Mouse (Mus musculus) C2C12 (cell line): ENCODE results near the gene Morn3.

Experiments used
- CTCF ChIP-seq: IDR thresholded peaks from one replicate; pipeline ENCODE4 v1.5.1; 2011; ENCODE audit not compliant: control insufficient read depth, insufficient read depth, insufficient read length
- MAX ChIP-seq: IDR thresholded peaks from one replicate; pipeline ENCODE4 v1.6.1; 2011; ENCODE audit warnings: mild to moderate bottlenecking, control low read depth
- MYOD1 ChIP-seq: IDR thresholded peaks from one replicate; pipeline ENCODE4 v1.6.1; 2011; ENCODE audit warnings: low read depth; ENCODE audit not compliant: control insufficient read depth, insufficient read length
- MYOG ChIP-seq: IDR thresholded peaks from one replicate; pipeline ENCODE4 v1.6.1; 2011; ENCODE audit not compliant: control insufficient read depth, insufficient read length; ENCODE audit errors: extremely low read depth
- USF1 ChIP-seq: IDR thresholded peaks from one replicate; pipeline ENCODE4 v1.6.1; 2011; ENCODE audit warnings: low read depth, mild to moderate bottlenecking, control low read depth, moderate library complexity

DNA sequence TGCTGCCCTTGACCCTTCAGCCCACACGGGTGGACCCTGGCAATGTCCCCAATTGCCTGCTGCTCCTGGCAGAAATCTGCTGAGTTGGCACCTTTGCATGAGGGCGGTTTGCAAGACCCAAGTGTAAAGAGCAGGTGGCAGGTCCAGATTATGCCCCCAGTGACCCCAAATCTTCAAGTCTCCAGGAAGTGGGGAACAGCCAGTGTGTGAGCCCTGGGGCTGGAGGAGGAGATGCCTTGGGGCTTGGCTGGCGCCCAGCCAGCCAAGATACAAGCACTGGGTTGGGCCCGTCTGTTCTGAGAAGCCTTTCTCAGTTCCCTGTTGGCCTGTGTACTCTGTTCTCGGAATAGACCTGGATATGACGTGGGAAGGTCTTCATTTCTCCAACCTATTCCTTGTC, 19.4 kb downstream of the Morn3 start:
- TF ChIP-seq MYOD1 (no peak), CTCF (no peak), MAX (no peak), USF1 (no peak), MYOG (no peak)
